Mouse (Mus musculus): ENCODE results near the gene Adgrl2.

GRCm38 (mm10) chr3:148852556-148852955, 137.8 kb downstream of the Adgrl2 start:
- no peak for TF ChIP-seq CTCF (IDR thresholded peaks at IDR 0.05; ENCODE audit: borderline replicate concordance, insufficient read depth, low read length)
- no peak for TF ChIP-seq POLR2A (IDR thresholded peaks at IDR 0.05; ENCODE audit: low read depth, low read length)

All from embryonic fibroblast, embryonic 13.5 days (primary cell).